Mouse (Mus musculus) megakaryocyte-erythroid progenitor cell, adult 5 weeks (primary cell): Measurements from ENCODE around the gene Fxyd1. TPM values are rescaled to one million over a fixed set of nuclear protein-coding genes. Genes with fewer than 3 reads are reported as not detected.

Experiments
- polyA plus RNA-seq: library from polyadenylated mRNA; stranded (reverse); fragments of >175 nt; gene quantifications from 2 replicates; pipeline ENCODE4 v1.2.3, GENCODE M21; 2012

The Fxyd1 gene
- polyA plus RNA-seq: 4.9 and 6.1 TPM in 2 replicates

DNA sequence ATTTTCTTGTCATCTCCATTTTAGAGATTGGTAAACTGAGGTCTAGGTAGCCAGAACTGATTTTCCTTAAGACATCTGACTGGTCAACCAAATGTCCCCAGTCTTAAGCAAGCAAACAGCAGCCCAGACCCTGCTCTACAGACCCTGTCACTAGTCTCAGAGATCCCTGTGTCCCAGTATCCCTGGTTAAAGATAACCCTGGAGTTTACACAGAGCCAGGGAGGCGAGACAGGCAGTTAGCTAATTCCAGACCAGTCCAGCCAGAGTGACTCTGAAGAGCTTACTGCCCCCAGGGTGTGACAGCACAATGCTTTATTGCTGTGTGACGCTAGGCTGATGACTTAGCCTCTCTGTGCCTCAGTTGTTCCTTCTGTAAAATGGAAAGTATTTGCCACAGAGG is at the start of gene Fxyd1:
Gene Fxyd1, minus strand, starts transcription at position 129 of the 400 bp plus-strand sequence.

DNA sequence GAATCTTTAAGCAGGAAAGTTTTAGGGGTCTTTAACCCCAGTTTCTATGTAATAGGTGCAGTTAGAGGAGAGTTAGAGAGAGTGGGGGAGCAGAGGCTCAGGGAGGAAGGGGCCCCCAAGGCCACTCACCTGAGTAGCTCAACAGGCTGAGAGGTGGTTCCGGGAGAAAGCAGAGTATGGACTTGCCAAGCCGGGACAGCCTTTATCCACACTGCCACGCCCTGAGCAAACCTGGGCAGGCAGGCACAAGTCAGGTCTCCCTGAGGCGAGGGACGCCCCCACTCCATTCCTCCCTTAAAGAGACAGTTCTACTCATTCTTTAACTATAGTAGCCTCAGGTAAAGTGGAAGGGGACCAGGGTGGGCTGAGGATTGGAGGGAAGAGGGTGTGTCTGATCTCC is 19.5 kb upstream of the Fxyd1 start, which contains the start of gene Fxyd3:
Gene Fxyd3, minus strand, starts transcription at position 213 of the 400 bp plus-strand sequence.

DNA sequence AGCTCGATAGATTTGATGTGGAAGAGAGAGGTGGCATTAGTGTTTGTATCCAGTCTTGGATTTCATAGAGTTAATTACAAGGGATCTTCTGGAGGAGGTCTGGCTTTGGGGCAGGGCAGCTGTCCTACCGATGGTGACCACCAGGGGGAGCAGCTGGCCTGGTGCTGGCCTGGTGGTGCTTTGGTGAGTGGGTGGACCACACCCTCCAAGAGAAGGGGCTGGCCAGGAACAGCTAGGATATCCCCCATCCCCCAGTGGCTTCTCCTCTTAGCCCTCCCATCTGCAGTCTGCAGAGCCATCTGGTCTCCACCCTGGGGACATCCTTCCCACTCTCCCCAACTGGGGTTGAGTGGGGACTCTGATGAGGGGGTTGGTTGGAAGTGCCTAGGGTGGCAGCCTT is 2.1 kb upstream of the Fxyd1 start, which contains the start of gene Lgi4:
Gene Lgi4, plus strand, starts transcription at position 235 of the 400 bp plus-strand sequence.

DNA sequence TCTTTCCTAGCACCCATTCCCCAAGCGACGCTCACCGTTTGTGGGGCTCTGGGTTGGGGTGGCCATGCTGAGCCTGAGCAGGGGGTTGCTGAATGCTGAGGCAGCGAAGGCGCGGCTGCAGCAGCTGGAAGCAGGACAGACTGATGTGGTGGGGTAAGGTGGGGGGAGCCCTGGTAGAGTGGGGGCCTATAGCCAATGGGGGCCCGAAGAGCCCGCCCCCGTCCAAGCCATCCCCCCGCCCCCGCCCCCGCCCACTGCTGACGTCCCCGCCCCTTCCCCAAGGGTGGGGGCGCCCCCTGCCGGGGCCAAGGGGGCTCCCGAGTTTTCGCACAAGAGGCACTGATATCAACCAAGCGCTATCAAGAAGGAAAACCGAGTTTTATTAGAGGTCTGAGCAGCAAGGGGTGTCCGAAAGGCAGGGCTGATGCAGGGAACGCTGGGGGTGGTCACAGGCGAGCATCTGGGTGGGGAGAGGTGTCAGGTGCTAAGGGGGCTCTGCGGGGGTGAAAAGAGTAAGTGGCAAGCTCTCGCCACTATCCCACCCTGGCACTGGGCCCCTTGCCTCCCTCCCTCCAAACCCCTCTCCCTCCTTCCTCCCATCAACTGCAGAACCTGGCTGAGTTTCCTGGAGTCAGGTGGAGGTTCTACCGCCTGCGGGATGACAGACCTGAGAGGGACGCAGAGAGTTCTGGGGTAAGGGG is 5.5 kb downstream of the Fxyd1 start, which contains the start of gene Fxyd7:
Gene Fxyd7, minus strand, starts transcription at position 147 of the 701 bp plus-strand sequence.

DNA sequence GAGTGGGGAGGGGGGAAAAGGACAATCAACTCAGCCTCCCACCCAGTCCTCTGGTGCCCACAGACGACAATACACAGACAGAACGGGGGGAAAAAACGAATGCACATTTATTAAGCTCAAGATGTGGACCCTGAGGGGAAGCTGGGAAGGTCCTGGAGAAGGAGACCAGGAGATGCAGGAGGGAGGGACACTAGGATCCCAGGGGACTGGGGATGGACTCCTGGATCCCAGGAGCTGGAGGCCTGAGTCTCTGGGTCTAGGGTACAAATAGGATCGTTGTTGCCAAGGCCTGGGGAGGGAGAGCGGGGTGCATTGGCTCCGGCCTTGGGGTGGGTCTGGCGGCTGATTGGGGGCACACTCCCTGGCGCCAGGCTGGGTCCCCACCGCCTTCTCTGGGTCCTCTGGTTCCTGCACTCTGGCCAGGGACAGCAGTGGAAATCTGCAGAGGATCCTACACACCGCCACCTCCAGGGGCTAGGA is 14.5 kb downstream of the Fxyd1 start, which contains the start of gene Fxyd5:
Gene Fxyd5, minus strand, starts transcription at position 51 of the 480 bp plus-strand sequence.

Other genes with a start within 250 kb of the Fxyd1 start
- gene Ffar2, start 233.4 kb downstream of the Fxyd1 start, polyA plus RNA-seq: 11.4 and 19.2 TPM in 2 replicates
- gene Ffar3, start 201.0 kb downstream of the Fxyd1 start, polyA plus RNA-seq: not detected in 2 replicates
- gene Ffar1, start 195.6 kb downstream of the Fxyd1 start, polyA plus RNA-seq: 0.10 and 0.13 TPM in 2 replicates
- 5.0 and 5.4 TPM in 2 replicates for gene Cd22, start 176.9 kb downstream of the Fxyd1 start, polyA plus RNA-seq
- gene Mag, start 142.3 kb downstream of the Fxyd1 start, polyA plus RNA-seq: 0.37 and 0.72 TPM in 2 replicates
- gene Hamp2, start 132.5 kb downstream of the Fxyd1 start, polyA plus RNA-seq: not detected in 2 replicates
- not detected in 2 replicates for gene Hamp, start 113.2 kb downstream of the Fxyd1 start, polyA plus RNA-seq
- gene Usf2, start 100.4 kb downstream of the Fxyd1 start, polyA plus RNA-seq: 169 and 182 TPM in 2 replicates
- 1.3 and 1.5 TPM in 2 replicates for gene Lsr, start 83.7 kb downstream of the Fxyd1 start, polyA plus RNA-seq
- 0.08 TPM in 1 of 2 replicates, not detected in the other for gene Fam187b, start 83.4 kb downstream of the Fxyd1 start, polyA plus RNA-seq
- 870 and 944 TPM in 2 replicates for gene Fxyd5, start 14.7 kb downstream of the Fxyd1 start, polyA plus RNA-seq
- gene Fxyd7, start 5.7 kb downstream of the Fxyd1 start, polyA plus RNA-seq: 0.36 and 1.3 TPM in 2 replicates
- gene Lgi4, start 2.1 kb upstream of the Fxyd1 start, polyA plus RNA-seq: 0.01 TPM in 1 of 2 replicates, not detected in the other
- gene Fxyd3, start 19.5 kb upstream of the Fxyd1 start, polyA plus RNA-seq: not detected in 2 replicates
- 25.3 and 28.7 TPM in 2 replicates for gene Hpn, start 58.1 kb upstream of the Fxyd1 start, polyA plus RNA-seq
- 4.3 TPM in 2 replicates for gene Scn1b, start 69.8 kb upstream of the Fxyd1 start, polyA plus RNA-seq
- 206 and 233 TPM in 2 replicates for gene Gramd1a, start 98.7 kb upstream of the Fxyd1 start, polyA plus RNA-seq
- gene Scgb2b2, start 233.3 kb upstream of the Fxyd1 start, polyA plus RNA-seq: not detected in 2 replicates
- not detected in 2 replicates for gene Scgb1b2, start 234.6 kb upstream of the Fxyd1 start, polyA plus RNA-seq